Mouse (Mus musculus) kidney, adult 11 months (tissue): ENCODE data around the gene Zfp455.
A peak's percentile ranks its signal among the peaks of the same experiment; 100 is the strongest.
"Not testable (repeated sequence)": the region's sequence is repeated elsewhere in the genome, so short reads cannot be mapped to it uniquely, and the experiment has no call there.

Experiments used
- DNase-seq: peaks from one replicate; pipeline ENCODE4 v3.0.0; 2022

Zfp455 gene

GRCm38 (mm10) chr13:67194340-67194894 is at the start of gene Zfp455:
Gene Zfp455 (plus strand): TSS chr13:67194506.
- DNase-seq: peak; percentile 55

DNA sequence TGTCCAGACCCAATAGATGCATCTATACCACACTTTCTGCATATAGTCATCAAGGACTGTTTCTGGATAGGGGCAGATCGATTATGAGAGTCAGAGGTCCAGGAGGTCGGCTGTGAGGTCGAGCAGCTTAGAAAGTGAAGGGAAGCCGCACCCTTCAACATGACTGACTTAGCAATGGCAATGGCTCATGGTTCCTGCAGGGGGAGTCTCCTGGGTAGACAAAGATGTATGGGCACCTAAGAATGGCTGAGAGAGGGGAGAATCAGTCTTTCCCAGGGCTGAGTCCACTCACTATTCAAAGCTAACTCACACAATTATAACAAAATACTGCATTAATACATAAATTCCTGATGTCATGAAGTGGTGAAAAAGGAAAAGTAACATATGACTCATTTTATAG is 28.2 kb upstream of the Zfp455 start:
- DNase-seq: not testable (repeated sequence)

DNA sequence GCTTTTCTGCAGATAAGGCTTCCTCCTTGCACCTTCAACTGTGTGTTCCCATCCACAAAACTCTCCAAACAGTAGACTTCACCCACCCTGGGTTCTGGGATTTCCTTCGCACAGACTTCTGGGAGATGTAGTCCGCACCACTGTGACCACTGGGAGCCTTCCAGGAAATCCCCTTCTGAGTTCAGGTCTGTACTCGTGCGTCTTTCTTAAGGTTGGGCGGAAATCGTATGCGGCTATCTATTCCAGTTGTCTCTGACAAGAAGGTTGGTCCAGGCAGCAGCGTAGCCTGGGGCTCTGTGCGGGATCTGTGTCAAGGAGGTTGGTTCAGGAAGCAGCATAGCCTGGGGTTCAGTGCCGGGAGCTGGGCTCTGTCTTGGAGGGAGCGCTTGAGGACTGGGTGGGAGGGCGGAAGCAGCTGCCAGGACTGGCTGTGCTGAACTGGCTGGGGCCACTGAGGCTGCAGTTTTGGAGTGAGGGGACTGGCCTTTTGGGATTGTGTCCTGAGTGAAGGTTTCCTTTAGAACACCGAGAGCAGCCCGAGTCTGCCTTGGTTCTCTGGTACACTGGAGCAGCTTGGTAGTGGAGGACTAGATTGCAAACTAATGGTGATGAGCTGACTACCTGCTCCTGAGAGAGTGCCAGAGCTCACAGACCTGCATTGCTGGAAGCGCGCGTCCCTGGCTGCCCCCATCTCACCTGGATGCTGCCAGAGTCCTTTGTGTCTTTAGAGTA is 21.1 kb upstream of the Zfp455 start, which contains the start of gene Rsl1:
Gene Rsl1 (plus strand): TSS at position 192 of the 732 bp plus-strand sequence.
- DNase-seq: peak; percentile 83

DNA sequence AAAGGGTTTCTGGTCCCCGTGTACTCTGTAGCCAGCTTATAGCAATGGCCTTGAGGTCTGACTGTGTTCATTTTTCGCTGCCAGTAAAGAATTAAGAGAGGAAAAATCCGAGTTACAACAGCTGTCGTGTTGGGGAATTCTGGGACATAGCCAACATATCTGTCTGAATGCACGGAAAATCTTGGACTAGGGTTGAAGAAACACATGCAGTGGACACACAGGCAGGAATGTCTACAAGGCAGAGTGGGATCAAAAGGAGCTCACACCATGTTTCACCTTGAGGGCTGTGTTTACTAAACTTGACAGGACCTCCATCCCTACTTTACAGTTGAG is 20.6 kb upstream of the Zfp455 start:
- DNase-seq: no peak

GRCm38 (mm10) chr13:67201656-67202055 is 7.3 kb downstream of the Zfp455 start:
- DNase-seq: no peak

GRCm38 (mm10) chr13:67214015-67214607 is 19.8 kb downstream of the Zfp455 start:
- no peak for DNase-seq
